Mouse (Mus musculus) CH12.LX (cell line): ENCODE data around the gene Tgm2. TPM values are rescaled to one million over a fixed set of nuclear protein-coding genes. Genes with fewer than 3 reads are reported as not detected.

ENCODE experiments used
- DNase-seq: peaks from one replicate; pipeline ENCODE4 v3.0.0-alpha.2; 2013; ENCODE audit errors: extremely low read depth
- H3K27ac ChIP-seq: 2 replicates; pipeline ENCODE4 v1.5.1; 2012; ENCODE audit warnings: low read depth, mild to moderate bottlenecking, control low read depth, moderate library complexity; ENCODE audit not compliant: insufficient read depth
- H3K27me3 ChIP-seq: replicated peaks from 2 replicates; pipeline ENCODE3; 2012; ENCODE audit warnings: inconsistent platforms
- H3K36me3 ChIP-seq, 2 experiments: replicated peaks in 1 of 2; 2 replicates each; pipeline versions ENCODE3 to v1.6.1; 2012; ENCODE audit warnings: inconsistent platforms in 1 of 2, low read length in 1 of 2, mild to moderate bottlenecking in 1 of 2, mixed read lengths in 1 of 2, moderate library complexity in 1 of 2; ENCODE audit not compliant: control insufficient read depth in 1 of 2, insufficient read depth in 1 of 2
- H3K4me1 ChIP-seq, 2 experiments: 2 replicates each; pipeline ENCODE4 v1.6.1; 2012; ENCODE audit warnings: inconsistent platforms in 1 of 2, moderate library complexity in 1 of 2; ENCODE audit not compliant: insufficient read depth in 2 of 2, control insufficient read depth in 1 of 2
- H3K4me2 ChIP-seq: 2 replicates; pipeline ENCODE4 v1.6.1; 2012; ENCODE audit warnings: low read depth, mild to moderate bottlenecking, control low read depth; ENCODE audit not compliant: poor library complexity, insufficient read depth, severe bottlenecking
- H3K4me3 ChIP-seq, 3 experiments: fragments of 150-350 bp in 1 of 3; sonication (generic) in 1 of 3; replicated peaks in 1 of 3; 2 replicates each; pipeline versions ENCODE3 to v1.5.1; 2011 to 2012; ENCODE audit warnings: low read depth in 2 of 3, low read length in 2 of 3, mild to moderate bottlenecking in 2 of 3, moderate library complexity in 2 of 3, control low read depth in 1 of 3, improper control_type of control experiment in 1 of 3, inconsistent platforms in 1 of 3, mixed read lengths in 1 of 3; ENCODE audit not compliant: poor library complexity in 1 of 3
- H3K79me2 ChIP-seq: replicated peaks from 2 replicates; pipeline ENCODE4 v1.6.1; 2012; ENCODE audit warnings: mild to moderate bottlenecking, moderate library complexity; ENCODE audit not compliant: control insufficient read depth, poor library complexity, insufficient read depth, severe bottlenecking; ENCODE audit errors: extremely low read depth
- H3K9ac ChIP-seq: 2 replicates; pipeline ENCODE4 v1.6.1; 2012; ENCODE audit warnings: low read depth, mild to moderate bottlenecking, control low read depth, moderate library complexity; ENCODE audit not compliant: insufficient read depth
- H3K9me3 ChIP-seq: replicated peaks from 2 replicates; pipeline ENCODE3; 2012; ENCODE audit warnings: low read length, inconsistent platforms, mixed read lengths
- BHLHE40 ChIP-seq: IDR thresholded peaks from 2 replicates; pipeline ENCODE4 v1.6.1; 2011; ENCODE audit warnings: mild to moderate bottlenecking, low read depth, low read length, improper control_type of control experiment
- CHD1 ChIP-seq: IDR thresholded peaks from 2 replicates; pipeline ENCODE4 v1.6.1; 2012; ENCODE audit warnings: low read depth, low read length, improper control_type of control experiment, inconsistent platforms
- CHD2 ChIP-seq: IDR thresholded peaks from 2 replicates; pipeline ENCODE4 v1.6.1; 2011; ENCODE audit warnings: low read length, improper control_type of control experiment
- CTCF ChIP-seq, 2 experiments: IDR thresholded peaks in 1 of 2; conservative IDR thresholded peaks in 1 of 2; 2 replicates each; pipeline ENCODE4 v1.5.1; 2011 to 2012; ENCODE audit warnings: low read depth in 2 of 2, low read length in 2 of 2, improper control_type of control experiment in 1 of 2, inconsistent platforms in 1 of 2, mild to moderate bottlenecking in 1 of 2, moderate library complexity in 1 of 2
- E2F4 ChIP-seq: IDR thresholded peaks from 2 replicates; pipeline ENCODE4 v1.6.1; 2011; ENCODE audit warnings: low read depth, low read length, improper control_type of control experiment; ENCODE audit not compliant: insufficient replicate concordance
- EP300 ChIP-seq: IDR thresholded peaks from 2 replicates; pipeline ENCODE4 v1.6.1; 2011; ENCODE audit warnings: low read length, improper control_type of control experiment
- ETS1 ChIP-seq: conservative IDR thresholded peaks from 2 replicates; pipeline ENCODE4 v1.6.1; 2012; ENCODE audit warnings: low read depth, mild to moderate bottlenecking, inconsistent platforms, low read length, improper control_type of control experiment, moderate library complexity
- GABPA ChIP-seq: IDR thresholded peaks from 2 replicates; pipeline ENCODE4 v1.6.1; 2012; ENCODE audit warnings: low read depth, low read length, improper control_type of control experiment, inconsistent platforms; ENCODE audit not compliant: insufficient replicate concordance
- HCFC1 ChIP-seq: IDR thresholded peaks from 2 replicates; pipeline ENCODE4 v1.6.1; 2012; ENCODE audit warnings: low read depth, mild to moderate bottlenecking, inconsistent platforms, low read length, improper control_type of control experiment
- IRF4 ChIP-seq: IDR thresholded peaks from 2 replicates; pipeline ENCODE4 v1.6.1; 2014; ENCODE audit warnings: low read depth, mild to moderate bottlenecking, inconsistent platforms, low read length, improper control_type of control experiment
- JUN ChIP-seq: IDR thresholded peaks from 2 replicates; pipeline ENCODE4 v1.6.1; 2011; ENCODE audit warnings: low read depth, mild to moderate bottlenecking, low read length, improper control_type of control experiment, moderate library complexity; ENCODE audit not compliant: insufficient read depth
- JUND ChIP-seq: conservative IDR thresholded peaks from 2 replicates; pipeline ENCODE4 v1.6.1; 2011; ENCODE audit warnings: low read depth, low read length, improper control_type of control experiment
- MAX ChIP-seq: IDR thresholded peaks from 2 replicates; pipeline ENCODE4 v1.6.1; 2011; ENCODE audit warnings: low read length, improper control_type of control experiment
- MEF2A ChIP-seq: IDR thresholded peaks from 2 replicates; pipeline ENCODE4 v1.6.1; 2014; ENCODE audit warnings: low read depth, mild to moderate bottlenecking, inconsistent platforms, low read length, improper control_type of control experiment, borderline replicate concordance
- MXI1 ChIP-seq: IDR thresholded peaks from 2 replicates; pipeline ENCODE4 v1.6.1; 2011; ENCODE audit warnings: mild to moderate bottlenecking, low read depth, low read length, improper control_type of control experiment
- MYC ChIP-seq: IDR thresholded peaks from 2 replicates; pipeline ENCODE4 v1.6.1; 2011; ENCODE audit warnings: low read depth, mild to moderate bottlenecking, improper control_type of control experiment, low read length
- NELFE ChIP-seq: IDR thresholded peaks from 2 replicates; pipeline ENCODE4 v1.6.1; 2011; ENCODE audit warnings: low read depth, low read length, improper control_type of control experiment
- NRF1 ChIP-seq: IDR thresholded peaks from 2 replicates; pipeline ENCODE4 v1.6.1; 2014; ENCODE audit warnings: low read depth, mild to moderate bottlenecking, inconsistent platforms, low read length, improper control_type of control experiment, moderate library complexity
- PAX5 ChIP-seq: IDR thresholded peaks from 2 replicates; pipeline ENCODE4 v1.6.1; 2012; ENCODE audit warnings: low read length, inconsistent platforms, mixed read lengths
- POLR2A ChIP-seq: IDR thresholded peaks from 2 replicates; pipeline ENCODE4 v1.6.1; 2011; ENCODE audit warnings: low read depth, mild to moderate bottlenecking, improper control_type of control experiment, low read length
- POLR2AphosphoS2 ChIP-seq: IDR thresholded peaks from 2 replicates; pipeline ENCODE4 v1.6.1; 2011; ENCODE audit warnings: low read depth, low read length, improper control_type of control experiment
- SMC3 ChIP-seq: IDR thresholded peaks from 2 replicates; pipeline ENCODE4 v1.6.1; 2011; ENCODE audit warnings: low read depth, low read length, improper control_type of control experiment
- TCF12 ChIP-seq: IDR thresholded peaks from 2 replicates; pipeline ENCODE4 v1.6.1; 2014; ENCODE audit warnings: low read depth, mild to moderate bottlenecking, inconsistent platforms, low read length, improper control_type of control experiment
- UBTF ChIP-seq: IDR thresholded peaks from 2 replicates; pipeline ENCODE4 v1.6.1; 2012; ENCODE audit warnings: low read depth, mild to moderate bottlenecking, inconsistent platforms, low read length, improper control_type of control experiment, moderate library complexity
- USF1 ChIP-seq: IDR thresholded peaks from 2 replicates; pipeline ENCODE4 v1.6.1; 2014; ENCODE audit warnings: low read depth, mild to moderate bottlenecking, inconsistent platforms, low read length, improper control_type of control experiment
- USF2 ChIP-seq: conservative IDR thresholded peaks from 2 replicates; pipeline ENCODE4 v1.6.1; 2011; ENCODE audit warnings: low read depth, low read length, improper control_type of control experiment
- ZC3H11A ChIP-seq: IDR thresholded peaks from 2 replicates; pipeline ENCODE4 v1.6.1; 2012; ENCODE audit warnings: low read depth, mild to moderate bottlenecking, inconsistent platforms, low read length, improper control_type of control experiment
- ZKSCAN1 ChIP-seq: IDR thresholded peaks from 2 replicates; pipeline ENCODE4 v1.6.1; 2012; ENCODE audit warnings: low read depth, inconsistent platforms, low read length, improper control_type of control experiment, borderline replicate concordance
- dilution Hi-C: fragments of 300-500 bp; cut with MboI; formaldehyde crosslinking; loops from 2 replicates; pipeline ENCODE4 v1.14.3; 2020; ENCODE audit warnings: low sequenced_read_pairs; ENCODE audit not compliant: extremely low pct_unique_long_range_greater_than_20kb, extremely low pct_ligation_motif_present
- in situ Hi-C: fragments of 300-500 bp; cut with MboI; formaldehyde crosslinking; loops from 3 replicates; pipeline ENCODE4 v1.14.3; 2019; ENCODE audit warnings: low sequenced_read_pairs, low pct_ligation_motif_present, low pct_unique_long_range_greater_than_20kb, mixed read lengths
- polyA plus RNA-seq: library from polyadenylated mRNA; unstranded; fragments of >175 nt; gene quantifications from 2 replicates; pipeline ENCODE4 v1.2.1, GENCODE M21; 2012; ENCODE audit warnings: low read depth; ENCODE audit not compliant: insufficient read length
- total RNA-seq, 2 experiments: library from RNA; depleted of rRNA; stranded (reverse); fragments of 300-350 nt in 1 of 2; fragments of >200 nt in 1 of 2; gene quantifications; 2 replicates each; pipeline ENCODE4 v1.2.3; 2012 to 2014

Tgm2 gene
- total and polyA plus RNA-seq, 3 experiments = 0.08 to 0.50 (median 0.21) TPM

- H3K36me3 ChIP-seq = no peaks in the 10 kb centered on the region
- TF ChIP-seq UBTF (no peak), MXI1 (no peak), PAX5 (no peak), ZKSCAN1 (no peak), POLR2AphosphoS2 (no peak), JUN (no peak), NRF1 (no peak), NELFE (no peak), JUND (no peak), MEF2A (no peak), ETS1 (no peak), CTCF (conservative IDR thresholded peaks at IDR 0.05 in 1 of 2, IDR thresholded peaks at IDR 0.05 in 1 of 2; ENCODE audit: low read depth in 2 of 2, low read length in 2 of 2) (no peak), USF2 (no peak), ZC3H11A (no peak), SMC3 (no peak), CHD1 (no peak), CHD2 (no peak), MYC (no peak), E2F4 (no peak), HCFC1 (no peak)
- no peak for DNase-seq
- H3K4me3 ChIP-seq = no peak overlapping the region
- H3K79me2 ChIP-seq = no peaks in the 10 kb centered on the region
- dilution Hi-C loops (no loop called here), in situ Hi-C loops (no loop called here)
- H3K27me3 ChIP-seq = peaks cover 71% of the 10 kb centered on the region
- H3K4me2 ChIP-seq = no peak overlapping the region
- no peak overlapping the region for H3K27ac ChIP-seq
- peaks cover 0 to 10% of the 10 kb centered on the region in 2 experiments; a peak in 1 of 4 replicates for H3K4me1 ChIP-seq
- no peak overlapping the region for H3K9ac ChIP-seq
- H3K9me3 ChIP-seq = peaks cover under 1% of the 10 kb centered on the region
These were observed 26.0 kb downstream of the Tgm2 start for GRCm38 (mm10) chr2:158120211-158120610.

GRCm38 (mm10) chr2:158119145-158119544 lies 27.1 kb downstream of the Tgm2 start:
- Histone ChIP-seq H3K27ac (no peak overlapping the region), H3K4me2 (no peak overlapping the region), H3K4me3 (no peak overlapping the region), H3K27me3 (peaks cover 67% of the 10 kb centered on the region), H3K36me3 (no peaks in the 10 kb centered on the region), H3K4me1 (peaks cover 0 to 18% of the 10 kb centered on the region in 2 experiments; a peak in 2 of 4 replicates), H3K79me2 (no peaks in the 10 kb centered on the region), H3K9me3 (no peaks in the 10 kb centered on the region), H3K9ac (no peak overlapping the region)
- in situ Hi-C loops (no loop called here), dilution Hi-C loops (no loop called here)
- TF ChIP-seq USF1 (no peak), PAX5 (no peak), GABPA (no peak), SMC3 (no peak), HCFC1 (no peak), JUN (no peak), POLR2A (no peak), MAX (no peak), BHLHE40 (no peak), NELFE (no peak), EP300 (no peak), TCF12 (no peak), IRF4 (no peak), UBTF (no peak)
- no peak for DNase-seq
